Mouse (Mus musculus): ENCODE data around the gene Pou2f3. TPM values are rescaled to one million over a fixed set of nuclear protein-coding genes. Genes with fewer than 3 reads are reported as not detected.

Pou2f3 gene
- polyA plus RNA-seq, 1 experiment from 2014 or later, result 12.7 TPM

DNA sequence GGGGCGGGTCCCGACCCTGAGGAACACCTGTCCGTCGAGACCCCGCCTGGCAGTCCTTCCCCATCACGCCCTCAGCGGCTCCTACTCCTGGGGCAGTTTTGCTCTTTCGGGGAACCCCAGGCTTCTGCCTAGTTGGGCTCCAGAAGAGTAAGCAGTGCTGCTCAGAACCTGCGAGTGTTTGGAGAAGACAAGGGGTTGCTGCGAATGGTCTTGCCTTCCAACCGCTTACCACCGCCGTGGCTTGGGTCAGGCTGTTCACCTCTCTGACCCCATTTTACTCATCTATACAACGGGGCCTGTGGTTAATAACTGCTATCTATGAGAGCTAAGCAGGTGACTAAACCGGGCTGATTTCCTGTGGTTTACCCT, 4.2 kb downstream of the Pou2f3 start:
- Histone ChIP-seq H3K4me3 (replicated peaks) (peak overlapping the region; percentile 46), H3K27ac (replicated peaks) (no peak overlapping the region), H3K4me1 (peaks cover 32% of the 10 kb centered on the region), H3K27me3 (peaks cover 28% of the 10 kb centered on the region), H3K9me3 (replicated peaks) (no peaks in the 10 kb centered on the region), H3K9ac (no peak overlapping the region), H3K4me2 (replicated peaks) (peak overlapping the region; percentile 79), H3K36me3 (no peaks in the 10 kb centered on the region)
- no peak for ATAC-seq (ENCODE audit: insufficient number of reproducible peaks, low FRiP score, low TSS enrichment, low read depth)
- WGBS, result 4% methylated on average over 15 of the region's 15 CpGs

DNA sequence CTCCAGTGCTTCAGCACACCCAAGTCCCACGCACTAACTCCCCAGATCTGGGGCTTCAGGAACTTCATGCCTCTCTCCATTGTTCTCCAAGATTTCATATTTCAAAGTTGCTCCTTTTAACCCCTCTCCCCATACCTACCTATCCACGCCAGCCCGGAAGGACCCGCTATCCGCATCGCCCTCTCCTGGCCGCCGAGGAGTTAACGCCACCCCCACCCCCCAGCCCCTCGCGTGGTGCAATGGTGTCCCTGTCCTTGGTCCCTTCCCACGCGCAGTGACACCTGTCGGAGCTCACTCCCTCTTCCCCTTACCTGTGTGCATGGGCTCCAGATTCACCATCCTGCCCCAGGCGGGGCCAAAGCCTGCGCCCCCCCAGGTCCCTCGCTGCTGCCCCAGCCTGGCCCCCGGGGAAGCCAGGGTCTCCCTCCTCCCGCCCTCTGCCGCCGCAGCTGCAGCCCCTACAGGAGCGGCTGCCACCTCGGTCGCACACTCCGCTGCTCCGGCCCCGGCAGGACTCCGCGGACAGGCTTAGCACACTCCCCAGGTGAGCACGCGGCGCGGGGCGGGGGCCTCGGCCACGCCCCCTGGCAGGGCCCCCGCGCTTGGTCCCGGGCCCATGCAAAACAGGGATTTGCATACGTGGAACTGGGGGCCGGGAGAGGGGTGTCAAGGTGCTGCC, 4.7 kb downstream of the Pou2f3 start:
- 2% methylated on average over 41 of the region's 41 CpGs for WGBS
- H3K9ac ChIP-seq, result 0 out of 2 replicates have a peak overlapping the region, but pooled peaks have one; percentile 6

DNA sequence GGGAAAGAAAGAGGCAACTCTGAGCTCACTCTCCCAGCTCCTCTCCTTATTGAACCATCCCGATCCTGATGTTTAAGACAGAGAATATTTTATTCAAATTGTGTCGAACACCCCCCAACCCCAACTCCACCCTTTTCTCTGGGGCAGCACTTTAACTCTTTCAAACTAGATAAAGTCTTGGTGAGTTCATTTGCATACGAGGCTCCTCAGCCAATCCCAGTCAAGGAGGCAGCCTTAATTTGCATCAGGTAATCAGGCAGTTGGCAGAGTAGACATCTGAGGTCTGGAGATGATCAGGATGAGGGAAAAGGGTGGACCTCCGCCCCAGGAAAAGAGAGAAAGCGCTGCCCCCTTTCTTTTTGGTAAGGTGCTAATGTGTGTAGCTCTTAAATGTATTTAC, 10.0 kb downstream of the Pou2f3 start:
- 8% methylated on average over 5 of the region's 5 CpGs for WGBS
- H3K9ac ChIP-seq, result no peak overlapping the region
- peak overlapping the region; percentile 31 for H3K4me2 ChIP-seq (replicated peaks)
- peaks cover 18% of the 10 kb centered on the region for H3K27me3 ChIP-seq
- H3K27ac ChIP-seq (replicated peaks), result no peak overlapping the region
- no peaks in the 10 kb centered on the region for H3K9me3 ChIP-seq (replicated peaks)
- H3K4me3 ChIP-seq (replicated peaks), result peak overlapping the region; percentile 8; the same call in 1 of the 2 replicates
- ATAC-seq (ENCODE audit: insufficient number of reproducible peaks, low FRiP score, low TSS enrichment, low read depth), result no peak
- H3K36me3 ChIP-seq, result no peaks in the 10 kb centered on the region
- peaks cover 8% of the 10 kb centered on the region for H3K4me1 ChIP-seq

More for the DNA sequence above, 4.7 kb downstream of the Pou2f3 start:
- H3K9me3 ChIP-seq (replicated peaks), result no peaks in the 10 kb centered on the region
- peaks cover 27% of the 10 kb centered on the region for H3K4me1 ChIP-seq
- no peaks in the 10 kb centered on the region for H3K36me3 ChIP-seq
- H3K27ac ChIP-seq (replicated peaks), result peak overlapping the region; percentile 28; the same call in 1 of the 2 replicates
- no peak for ATAC-seq (ENCODE audit: insufficient number of reproducible peaks, low FRiP score, low TSS enrichment, low read depth)
- peak overlapping the region; percentile 79 for H3K4me2 ChIP-seq (replicated peaks)
- H3K4me3 ChIP-seq (replicated peaks), result peak overlapping the region; percentile 46
- H3K27me3 ChIP-seq, result peaks cover 28% of the 10 kb centered on the region

DNA sequence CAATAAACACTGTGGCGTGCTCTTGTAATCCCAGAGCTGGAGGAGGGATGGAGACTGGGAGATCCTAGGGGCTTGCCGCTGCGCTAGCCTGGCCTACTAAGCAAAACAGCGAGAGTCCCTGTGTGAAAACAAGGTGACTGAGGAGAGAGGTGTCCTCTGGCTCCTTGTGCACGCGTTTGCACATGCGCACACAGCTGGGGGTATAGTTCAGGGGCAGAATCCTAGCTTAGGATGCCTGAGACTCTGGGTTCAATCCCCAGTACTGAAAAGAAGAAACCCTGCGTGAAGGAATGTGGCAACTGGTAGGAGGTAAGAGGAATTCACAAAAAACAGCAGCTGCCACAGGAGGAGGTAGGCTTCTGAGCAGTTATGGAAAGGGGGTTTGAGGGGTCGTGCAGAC, 16.2 kb downstream of the Pou2f3 start:
- no peak overlapping the region for H3K27ac ChIP-seq (replicated peaks)
- H3K4me2 ChIP-seq (replicated peaks), result no peak overlapping the region
- 23% methylated on average over 9 of the region's 9 CpGs for WGBS
- H3K4me1 ChIP-seq, result no peaks in the 10 kb centered on the region
- peaks cover 10% of the 10 kb centered on the region; the same call in 1 of the 2 replicates for H3K27me3 ChIP-seq
- no peak overlapping the region for H3K9ac ChIP-seq
- no peak for ATAC-seq (ENCODE audit: insufficient number of reproducible peaks, low FRiP score, low TSS enrichment, low read depth)
- no peaks in the 10 kb centered on the region for H3K36me3 ChIP-seq
- no peak overlapping the region for H3K4me3 ChIP-seq (replicated peaks)
- no peaks in the 10 kb centered on the region for H3K9me3 ChIP-seq (replicated peaks)

DNA sequence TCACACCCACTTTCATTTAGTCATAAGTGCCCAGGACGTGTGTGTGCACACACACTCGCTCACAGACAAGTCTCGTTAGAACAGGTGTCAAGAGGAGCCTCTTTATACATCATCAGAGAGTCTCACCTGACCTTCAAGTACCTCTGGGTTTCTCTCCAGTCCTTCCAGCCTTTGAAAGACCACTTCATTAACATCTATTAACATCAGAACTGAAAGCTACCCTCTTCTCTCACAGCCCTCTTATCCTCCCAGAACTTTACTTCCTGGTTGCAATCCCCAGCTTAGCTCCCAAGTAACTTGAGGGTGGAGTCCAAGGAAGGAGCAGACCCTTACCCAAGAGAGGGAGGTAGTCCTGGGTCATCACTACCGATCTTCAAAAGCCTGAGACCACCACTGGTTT, 18.6 kb downstream of the Pou2f3 start:
- ATAC-seq (ENCODE audit: insufficient number of reproducible peaks, low FRiP score, low TSS enrichment, low read depth), result no peak
- WGBS, result 58% methylated on average over 4 of the region's 4 CpGs
- Histone ChIP-seq H3K27ac (replicated peaks) (no peak overlapping the region), H3K36me3 (no peaks in the 10 kb centered on the region), H3K27me3 (peaks cover 10% of the 10 kb centered on the region; the same call in 1 of the 2 replicates), H3K4me1 (no peaks in the 10 kb centered on the region), H3K9ac (no peak overlapping the region), H3K4me2 (replicated peaks) (no peak overlapping the region), H3K4me3 (replicated peaks) (no peak overlapping the region), H3K9me3 (replicated peaks) (no peaks in the 10 kb centered on the region)

DNA sequence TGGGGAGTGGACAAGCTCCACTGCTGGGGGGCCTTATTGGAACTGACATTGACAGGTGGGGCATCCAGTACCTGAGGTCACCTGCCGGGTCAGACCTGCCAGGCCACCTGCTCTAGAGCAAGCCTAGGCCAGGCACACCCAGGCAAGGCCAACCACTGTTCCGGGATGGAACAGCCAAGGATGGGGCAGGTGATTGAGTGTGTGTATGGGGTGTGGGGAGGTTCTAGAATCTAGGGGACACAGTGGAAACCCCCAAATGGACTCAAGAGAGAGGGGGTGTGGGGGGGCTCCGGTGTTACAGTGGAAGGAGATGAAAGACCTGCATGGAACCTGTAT, 21.2 kb downstream of the Pou2f3 start:
- no peak overlapping the region for H3K27ac ChIP-seq (replicated peaks)
- no peaks in the 10 kb centered on the region for H3K4me1 ChIP-seq
- H3K27me3 ChIP-seq, result peaks cover 2% of the 10 kb centered on the region; the same call in 1 of the 2 replicates
- H3K4me2 ChIP-seq (replicated peaks), result no peak overlapping the region
- no peaks in the 10 kb centered on the region for H3K9me3 ChIP-seq (replicated peaks)
- WGBS, result 57% methylated on average over 3 of the region's 3 CpGs
- H3K36me3 ChIP-seq, result no peaks in the 10 kb centered on the region
- H3K4me3 ChIP-seq (replicated peaks), result no peak overlapping the region
- no peak for ATAC-seq (ENCODE audit: insufficient number of reproducible peaks, low FRiP score, low TSS enrichment, low read depth)
- no peak overlapping the region for H3K9ac ChIP-seq

DNA sequence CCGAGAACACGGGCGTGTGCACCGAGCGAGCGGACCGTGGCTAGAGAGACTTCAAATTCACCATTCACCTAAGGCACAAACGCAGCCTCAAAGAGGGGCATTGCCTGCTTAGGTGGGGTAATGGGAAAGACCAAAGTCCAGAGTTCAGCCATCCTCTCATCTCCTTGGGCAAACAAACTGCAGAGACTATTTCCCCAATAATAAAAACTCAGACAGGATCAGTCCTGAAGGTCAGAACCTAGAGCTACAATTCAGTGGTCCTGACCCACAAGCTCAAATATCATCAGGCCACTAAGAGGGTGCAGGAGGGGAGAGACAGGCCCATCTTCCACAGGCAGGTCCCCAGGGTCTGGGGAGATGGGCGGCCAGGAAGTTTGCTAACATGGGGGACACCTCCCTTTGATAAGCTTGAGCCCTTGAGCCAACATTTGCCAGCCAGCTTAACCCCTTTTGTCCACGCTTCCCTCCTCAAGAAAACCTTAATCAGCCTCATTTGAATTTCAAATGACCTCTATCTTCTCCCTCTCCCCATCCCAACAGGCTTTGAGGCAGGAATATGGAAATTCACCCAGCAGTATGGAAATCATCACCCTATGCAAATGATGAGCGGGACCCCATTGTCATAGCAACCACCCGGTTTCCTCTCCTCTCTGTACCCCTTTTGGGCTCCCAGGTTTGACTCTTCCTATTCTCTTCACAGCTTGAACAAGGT, 21.7 kb downstream of the Pou2f3 start:
- Histone ChIP-seq H3K9ac (no peak overlapping the region), H3K4me2 (replicated peaks) (no peak overlapping the region), H3K4me1 (no peaks in the 10 kb centered on the region), H3K4me3 (replicated peaks) (no peak overlapping the region), H3K9me3 (replicated peaks) (no peaks in the 10 kb centered on the region), H3K36me3 (no peaks in the 10 kb centered on the region), H3K27ac (replicated peaks) (no peak overlapping the region), H3K27me3 (no peaks in the 10 kb centered on the region; the same call in 1 of the 2 replicates)
- no peak for ATAC-seq (ENCODE audit: insufficient number of reproducible peaks, low FRiP score, low TSS enrichment, low read depth)
- WGBS, result 71% methylated on average over 12 of the region's 12 CpGs

DNA sequence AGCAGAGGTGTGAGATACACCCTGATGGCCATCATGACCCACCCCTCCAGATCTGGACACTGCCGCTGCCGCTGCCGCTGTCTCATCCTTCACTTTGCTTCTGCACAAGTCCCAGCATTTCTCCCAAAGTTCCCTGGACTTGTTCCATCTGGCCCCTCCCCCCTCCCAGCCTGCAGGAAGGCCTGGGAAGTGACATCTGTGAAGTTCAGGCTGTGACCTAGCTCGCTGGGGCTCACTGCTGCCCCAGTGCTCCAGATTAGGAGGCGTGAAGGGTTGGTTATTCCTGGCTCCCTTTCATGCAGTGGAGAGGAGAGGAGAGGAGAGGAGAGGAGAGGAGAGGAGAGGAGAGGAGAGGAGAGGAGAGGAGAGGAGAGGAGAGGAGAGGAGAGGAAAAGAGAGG, 30.6 kb downstream of the Pou2f3 start:
- no peak overlapping the region for H3K4me3 ChIP-seq (replicated peaks)
- no peaks in the 10 kb centered on the region for H3K9me3 ChIP-seq (replicated peaks)
- H3K4me1 ChIP-seq, result 0 out of 2 replicates have a peak, but pooled peaks cover 6% of the 10 kb centered on the region
- no peak for ATAC-seq (ENCODE audit: insufficient number of reproducible peaks, low FRiP score, low TSS enrichment, low read depth)
- H3K27me3 ChIP-seq, result no peaks in the 10 kb centered on the region
- no peak overlapping the region for H3K9ac ChIP-seq
- H3K4me2 ChIP-seq (replicated peaks), result no peak overlapping the region
- H3K36me3 ChIP-seq, result no peaks in the 10 kb centered on the region
- no peak overlapping the region for H3K27ac ChIP-seq (replicated peaks)
- 56% methylated on average over 5 of the region's 5 CpGs for WGBS

DNA sequence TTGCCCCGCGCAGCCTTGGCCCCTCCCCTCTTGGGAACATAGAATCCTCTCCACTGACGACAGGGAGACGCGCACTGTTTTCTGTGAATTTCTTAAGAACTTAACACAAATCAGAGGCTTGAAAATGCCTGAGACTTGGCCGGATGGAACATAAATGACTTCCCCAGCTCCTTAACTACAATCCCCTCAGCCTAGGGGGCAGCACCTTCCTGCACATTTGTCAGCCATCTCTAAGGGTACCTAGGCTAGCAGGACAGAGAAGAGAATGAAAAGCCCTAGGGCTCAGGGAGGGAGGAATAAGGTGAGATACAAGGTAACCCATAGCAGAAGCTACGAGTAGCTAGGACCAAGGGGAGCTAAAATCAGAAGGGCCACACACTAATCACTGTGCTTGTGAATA, 32.0 kb downstream of the Pou2f3 start:
- Histone ChIP-seq H3K9me3 (replicated peaks) (no peaks in the 10 kb centered on the region), H3K27me3 (no peaks in the 10 kb centered on the region), H3K9ac (no peak overlapping the region), H3K4me2 (replicated peaks) (no peak overlapping the region), H3K4me1 (0 out of 2 replicates have a peak, but pooled peaks cover 6% of the 10 kb centered on the region), H3K27ac (replicated peaks) (no peak overlapping the region), H3K4me3 (replicated peaks) (no peak overlapping the region), H3K36me3 (no peaks in the 10 kb centered on the region)
- 48% methylated on average over 7 of the region's 7 CpGs for WGBS
- no peak for ATAC-seq (ENCODE audit: insufficient number of reproducible peaks, low FRiP score, low TSS enrichment, low read depth)

DNA sequence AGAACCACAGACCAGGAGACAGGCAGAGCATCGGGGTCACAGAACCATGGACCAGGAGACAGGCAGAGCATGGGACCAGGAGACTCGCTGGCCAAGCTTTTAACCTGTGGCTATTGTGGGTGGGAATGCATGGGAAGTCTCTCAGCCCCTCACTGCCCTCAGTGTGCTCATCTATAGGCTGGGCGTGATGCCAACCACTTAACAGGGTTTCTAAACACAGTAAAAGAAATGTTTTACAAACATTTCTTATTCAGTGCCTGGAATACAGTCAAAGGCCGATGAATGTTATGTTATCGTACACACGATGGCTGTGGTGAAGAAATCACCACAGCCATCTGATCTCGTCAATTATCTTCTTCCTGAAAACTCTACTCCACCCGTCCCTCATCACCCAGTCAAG, 43.1 kb downstream of the Pou2f3 start:
- Histone ChIP-seq H3K4me1 (peaks cover 22% of the 10 kb centered on the region), H3K27ac (replicated peaks) (0 out of 2 replicates have a peak overlapping the region, but pooled peaks have one; percentile 24), H3K9ac (no peak overlapping the region), H3K27me3 (no peaks in the 10 kb centered on the region), H3K4me2 (replicated peaks) (no peak overlapping the region), H3K36me3 (no peaks in the 10 kb centered on the region), H3K9me3 (replicated peaks) (no peaks in the 10 kb centered on the region), H3K4me3 (replicated peaks) (no peak overlapping the region)
- WGBS, result 55% methylated on average over 8 of the region's 8 CpGs
- no peak for ATAC-seq (ENCODE audit: insufficient number of reproducible peaks, low FRiP score, low TSS enrichment, low read depth)

DNA sequence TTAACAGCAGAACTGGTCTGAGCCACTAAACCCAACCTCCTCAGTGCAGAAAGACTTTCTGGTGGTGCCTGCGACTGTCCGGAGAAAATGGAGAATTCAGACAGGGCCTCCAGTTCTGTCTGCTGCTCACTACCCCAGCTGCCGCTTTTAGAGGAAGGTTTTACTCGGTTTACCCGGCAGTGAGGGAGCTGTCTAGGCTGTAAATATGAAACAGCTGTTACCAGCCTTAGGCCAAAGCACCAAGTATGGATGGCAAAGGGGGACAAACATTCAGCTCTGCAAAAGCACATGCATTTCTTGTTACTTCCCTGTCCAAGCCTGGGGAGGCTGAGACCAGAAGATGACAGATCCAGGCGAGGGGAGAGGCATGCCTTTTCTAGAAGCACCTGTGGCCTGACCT, 43.8 kb downstream of the Pou2f3 start:
- Histone ChIP-seq H3K9ac (no peak overlapping the region), H3K4me1 (peaks cover 22% of the 10 kb centered on the region), H3K4me2 (replicated peaks) (no peak overlapping the region), H3K4me3 (replicated peaks) (no peak overlapping the region), H3K9me3 (replicated peaks) (no peaks in the 10 kb centered on the region), H3K27me3 (no peaks in the 10 kb centered on the region), H3K36me3 (no peaks in the 10 kb centered on the region), H3K27ac (replicated peaks) (0 out of 2 replicates have a peak overlapping the region, but pooled peaks have one; percentile 36)
- no peak for ATAC-seq (ENCODE audit: insufficient number of reproducible peaks, low FRiP score, low TSS enrichment, low read depth)
- WGBS, result 27% methylated on average over 6 of the region's 6 CpGs
